Mouse (Mus musculus) heart, adult 2 months (tissue): ENCODE measurements around the gene Tnp1.

Source experiments
- CTCF ChIP-seq: fragments of 200-600 bp; IDR thresholded peaks from 2 replicates; pipeline ENCODE4 v1.8.1; 2022; ENCODE audit warnings: antibody characterized with exemption, mild to moderate bottlenecking, moderate library complexity
- POLR2A ChIP-seq: fragments of 200-500 bp; IDR thresholded peaks from 2 replicates; pipeline ENCODE4 v1.6.1; 2011; ENCODE audit warnings: mild to moderate bottlenecking, low read depth, low read length, control low read depth; ENCODE audit not compliant: insufficient read depth

GRCm38 (mm10) chr1:73026157-73026556 is 10.4 kb upstream of the Tnp1 start:
- TF ChIP-seq CTCF (no peak), POLR2A (no peak)
